Mouse (Mus musculus): Measurements from ENCODE around the gene Lrmda.

Gene Lrmda

GRCm38 (mm10) chr14:22260033-22260419 is 240.5 kb downstream of the Lrmda start:
- DNase-seq = no peak

GRCm38 (mm10) chr14:22265229-22265905 is 245.9 kb downstream of the Lrmda start:
- no peak for DNase-seq

- no peak for DNase-seq
Measured at GRCm38 (mm10) chr14:22269812-22270211, 250.3 kb downstream of the Lrmda start.

GRCm38 (mm10) chr14:22278053-22278452 is 258.5 kb downstream of the Lrmda start:
- no peak for DNase-seq

- no peak for DNase-seq
Measured at GRCm38 (mm10) chr14:22279591-22279990, 260.1 kb downstream of the Lrmda start.

GRCm38 (mm10) chr14:22281630-22282029 is 262.1 kb downstream of the Lrmda start:
- no peak for DNase-seq

GRCm38 (mm10) chr14:22282847-22283246 is 263.3 kb downstream of the Lrmda start:
- DNase-seq = no peak

GRCm38 (mm10) chr14:22283722-22284121 is 264.2 kb downstream of the Lrmda start:
- no peak for DNase-seq

GRCm38 (mm10) chr14:22284823-22285517 is 265.5 kb downstream of the Lrmda start:
- DNase-seq = no peak

- no peak for DNase-seq
Measured at GRCm38 (mm10) chr14:22285826-22286225, 266.3 kb downstream of the Lrmda start.

GRCm38 (mm10) chr14:22288179-22288578 is 268.7 kb downstream of the Lrmda start:
- DNase-seq = no peak

- DNase-seq = no peak
Measured at GRCm38 (mm10) chr14:22289380-22289922, 269.9 kb downstream of the Lrmda start.

- no peak for DNase-seq
Measured at GRCm38 (mm10) chr14:22294371-22294770, 274.9 kb downstream of the Lrmda start.

GRCm38 (mm10) chr14:22296655-22297239 is 277.2 kb downstream of the Lrmda start:
- no peak for DNase-seq

GRCm38 (mm10) chr14:22306759-22307158 is 287.2 kb downstream of the Lrmda start:
- DNase-seq = no peak

- no peak for DNase-seq
Measured at GRCm38 (mm10) chr14:22308059-22308458, 288.5 kb downstream of the Lrmda start.

- no peak for DNase-seq
Measured at GRCm38 (mm10) chr14:22323058-22323457, 303.5 kb downstream of the Lrmda start.

- DNase-seq = no peak
Measured at GRCm38 (mm10) chr14:22323530-22324292, 304.2 kb downstream of the Lrmda start.

GRCm38 (mm10) chr14:22326218-22326964 is 306.9 kb downstream of the Lrmda start:
- DNase-seq = no peak

GRCm38 (mm10) chr14:22329191-22329590 is 309.7 kb downstream of the Lrmda start:
- no peak for DNase-seq

GRCm38 (mm10) chr14:22335101-22335820 is 315.7 kb downstream of the Lrmda start:
- no peak for DNase-seq

GRCm38 (mm10) chr14:22339176-22339575 is 319.7 kb downstream of the Lrmda start:
- no peak for DNase-seq

All from B cell, adult 2 months (primary cell).